Mouse (Mus musculus): Measurements from ENCODE around the gene Olfr323. TPM values are rescaled to one million over a fixed set of nuclear protein-coding genes. Genes with fewer than 3 reads are reported as not detected.

The Olfr323 gene
- polyA plus RNA-seq, 1 experiment from 2014 or later: not detected

- Histone ChIP-seq H3K4me2 (replicated peaks) (no peak overlapping the region), H3K27ac (no peak overlapping the region), H3K27me3 (no peaks in the 10 kb centered on the region), H3K36me3 (no peaks in the 10 kb centered on the region), H3K9ac (replicated peaks) (no peak overlapping the region), H3K9me3 (no peaks in the 10 kb centered on the region), H3K4me3 (replicated peaks) (no peak overlapping the region), H3K4me1 (replicated peaks) (no peaks in the 10 kb centered on the region)
- ATAC-seq: no peak
- 90% methylated on average over 13 of the region's 13 CpGs for WGBS
Measured at GRCm38 (mm10) chr11:58597837-58598236, 32.5 kb downstream of the Olfr323 start.

- H3K27ac ChIP-seq: no peak within 1 kb of the TSS
- H3K9ac ChIP-seq (replicated peaks): no peak within 1 kb of the TSS
- H3K4me2 ChIP-seq (replicated peaks): no peak within 1 kb of the TSS
- H3K27me3 ChIP-seq: no peaks in the 10 kb centered on the region
- H3K4me1 ChIP-seq (replicated peaks): no peaks in the 10 kb centered on the region
- H3K4me3 ChIP-seq (replicated peaks): no peak within 1 kb of the TSS
- ATAC-seq: no peak
- no peaks in the 10 kb centered on the region for H3K9me3 ChIP-seq
- 88% methylated on average over 6 of the region's 6 CpGs for whole genome bisulfite sequencing
- no peaks in the 10 kb centered on the region for H3K36me3 ChIP-seq
Measured at GRCm38 (mm10) chr11:58594814-58595213, 35.5 kb downstream of the Olfr323 start, which contains the start of gene Olfr324. Gene Olfr324, plus strand, starts transcription at chr11:58595114.

GRCm38 (mm10) chr11:58588620-58589250 is 41.6 kb downstream of the Olfr323 start:
- Histone ChIP-seq H3K4me1 (replicated peaks) (no peaks in the 10 kb centered on the region), H3K27me3 (no peaks in the 10 kb centered on the region), H3K36me3 (no peaks in the 10 kb centered on the region), H3K4me3 (replicated peaks) (no peak overlapping the region), H3K9ac (replicated peaks) (no peak overlapping the region), H3K27ac (no peak overlapping the region), H3K9me3 (no peaks in the 10 kb centered on the region), H3K4me2 (replicated peaks) (no peak overlapping the region)
- WGBS: 61% methylated on average over 3 of the region's 3 CpGs
- no peak for ATAC-seq

GRCm38 (mm10) chr11:58587898-58588348 is 42.4 kb downstream of the Olfr323 start:
- H3K4me3 ChIP-seq (replicated peaks): no peak overlapping the region
- H3K27me3 ChIP-seq: no peaks in the 10 kb centered on the region
- 77% methylated on average over 7 of the region's 7 CpGs for WGBS
- no peaks in the 10 kb centered on the region for H3K4me1 ChIP-seq (replicated peaks)
- no peak for ATAC-seq
- no peak overlapping the region for H3K4me2 ChIP-seq (replicated peaks)
- H3K27ac ChIP-seq: no peak overlapping the region
- H3K9me3 ChIP-seq: no peaks in the 10 kb centered on the region
- H3K9ac ChIP-seq (replicated peaks): no peak overlapping the region
- no peaks in the 10 kb centered on the region for H3K36me3 ChIP-seq

- Histone ChIP-seq H3K27me3 (no peaks in the 10 kb centered on the region), H3K4me1 (replicated peaks) (no peaks in the 10 kb centered on the region), H3K9ac (replicated peaks) (no peak overlapping the region), H3K27ac (no peak overlapping the region), H3K4me3 (replicated peaks) (no peak overlapping the region), H3K4me2 (replicated peaks) (no peak overlapping the region), H3K36me3 (no peaks in the 10 kb centered on the region), H3K9me3 (no peaks in the 10 kb centered on the region)
- ATAC-seq: no peak
- WGBS: 84% methylated on average over 8 of the region's 8 CpGs
Measured at GRCm38 (mm10) chr11:58578636-58579035, 51.7 kb downstream of the Olfr323 start.

- H3K4me1 ChIP-seq (replicated peaks): no peaks in the 10 kb centered on the region
- H3K9me3 ChIP-seq: no peaks in the 10 kb centered on the region
- no peak for ATAC-seq
- H3K36me3 ChIP-seq: no peaks in the 10 kb centered on the region
- no peaks in the 10 kb centered on the region for H3K27me3 ChIP-seq
- no peak within 1 kb of the TSS for H3K4me2 ChIP-seq (replicated peaks)
- WGBS: 89% methylated on average over 1 of the region's 1 CpGs
- H3K9ac ChIP-seq (replicated peaks): no peak within 1 kb of the TSS
- no peak within 1 kb of the TSS for H3K4me3 ChIP-seq (replicated peaks)
- no peak within 1 kb of the TSS for H3K27ac ChIP-seq
Measured at GRCm38 (mm10) chr11:58577430-58577829, 52.9 kb downstream of the Olfr323 start, which contains the start of gene Olfr325. Gene Olfr325, plus strand, starts transcription at chr11:58577730.

Other genes with a start within 250 kb of the Olfr323 start
- not detected in 2 replicates for gene 1810065E05Rik, start 209.4 kb downstream of the Olfr323 start, polyA plus RNA-seq (2015; fragmentation: Nextera tagmentation; extraction: Ambion mirVana)
- not detected in 2 replicates for gene Gm12253, start 197.9 kb downstream of the Olfr323 start, polyA plus RNA-seq (2015; fragmentation: Nextera tagmentation; extraction: Ambion mirVana)
- not detected in 2 replicates for gene Lypd9, start 177.6 kb downstream of the Olfr323 start, polyA plus RNA-seq (2015; fragmentation: Nextera tagmentation; extraction: Ambion mirVana)
- not detected in 2 replicates for gene Olfr30, start 168.2 kb downstream of the Olfr323 start, polyA plus RNA-seq (2015; fragmentation: Nextera tagmentation; extraction: Ambion mirVana)
- not detected in 2 replicates for gene Olfr332, start 137.9 kb downstream of the Olfr323 start, polyA plus RNA-seq (2015; fragmentation: Nextera tagmentation; extraction: Ambion mirVana)
- not detected in 2 replicates for gene Olfr331, start 127.9 kb downstream of the Olfr323 start, polyA plus RNA-seq (2015; fragmentation: Nextera tagmentation; extraction: Ambion mirVana)
- not detected in 2 replicates for gene Olfr330, start 95.7 kb downstream of the Olfr323 start, polyA plus RNA-seq (2015; fragmentation: Nextera tagmentation; extraction: Ambion mirVana)
- not detected in 2 replicates for gene Olfr329-ps, start 84.1 kb downstream of the Olfr323 start, polyA plus RNA-seq (2015; fragmentation: Nextera tagmentation; extraction: Ambion mirVana)
- 0.07 TPM in 1 of 2 replicates, not detected in the other for gene Olfr328, start 74.9 kb downstream of the Olfr323 start, polyA plus RNA-seq (2015; fragmentation: Nextera tagmentation; extraction: Ambion mirVana)
- not detected in 2 replicates for gene Olfr224, start 59.9 kb downstream of the Olfr323 start, polyA plus RNA-seq (2015; fragmentation: Nextera tagmentation; extraction: Ambion mirVana)
- not detected in 2 replicates for gene Olfr325, start 52.8 kb downstream of the Olfr323 start, polyA plus RNA-seq (2015; fragmentation: Nextera tagmentation; extraction: Ambion mirVana)
- not detected in 2 replicates for gene Olfr324, start 35.4 kb downstream of the Olfr323 start, polyA plus RNA-seq (2015; fragmentation: Nextera tagmentation; extraction: Ambion mirVana)
- not detected in 2 replicates for gene 2210407C18Rik, start 14.4 kb downstream of the Olfr323 start, polyA plus RNA-seq (2015; fragmentation: Nextera tagmentation; extraction: Ambion mirVana)
- 0.07 and 0.12 TPM in 2 replicates for gene Trim58, start 10.0 kb upstream of the Olfr323 start, polyA plus RNA-seq (2015; fragmentation: Nextera tagmentation; extraction: Ambion mirVana)
- gene Olfr322, start 28.3 kb upstream of the Olfr323 start, polyA plus RNA-seq (2015; fragmentation: Nextera tagmentation; extraction: Ambion mirVana): not detected in 2 replicates
- gene Olfr320, start 50.6 kb upstream of the Olfr323 start, polyA plus RNA-seq (2015; fragmentation: Nextera tagmentation; extraction: Ambion mirVana): not detected in 2 replicates
- not detected in 2 replicates for gene Olfr319, start 68.7 kb upstream of the Olfr323 start, polyA plus RNA-seq (2015; fragmentation: Nextera tagmentation; extraction: Ambion mirVana)
- not detected in 2 replicates for gene Olfr318, start 93.5 kb upstream of the Olfr323 start, polyA plus RNA-seq (2015; fragmentation: Nextera tagmentation; extraction: Ambion mirVana)
- 0.12 and 0.23 TPM in 2 replicates for gene Olfr317, start 108.7 kb upstream of the Olfr323 start, polyA plus RNA-seq (2015; fragmentation: Nextera tagmentation; extraction: Ambion mirVana)
- gene Olfr316, start 122.2 kb upstream of the Olfr323 start, polyA plus RNA-seq (2015; fragmentation: Nextera tagmentation; extraction: Ambion mirVana): not detected in 2 replicates
- gene Olfr315, start 142.7 kb upstream of the Olfr323 start, polyA plus RNA-seq (2015; fragmentation: Nextera tagmentation; extraction: Ambion mirVana): not detected in 2 replicates
- not detected in 2 replicates for gene Olfr314, start 152.5 kb upstream of the Olfr323 start, polyA plus RNA-seq (2015; fragmentation: Nextera tagmentation; extraction: Ambion mirVana)
- 2.4 and 7.3 TPM in 2 replicates for gene Fam183b, start 171.5 kb upstream of the Olfr323 start, polyA plus RNA-seq (2015; fragmentation: Nextera tagmentation; extraction: Ambion mirVana)
- gene Olfr313, start 184.5 kb upstream of the Olfr323 start, polyA plus RNA-seq (2015; fragmentation: Nextera tagmentation; extraction: Ambion mirVana): 0.10 TPM in 1 of 2 replicates, not detected in the other
- gene Olfr312, start 198.7 kb upstream of the Olfr323 start, polyA plus RNA-seq (2015; fragmentation: Nextera tagmentation; extraction: Ambion mirVana): not detected in 2 replicates
- not detected in 2 replicates for gene Olfr311, start 208.8 kb upstream of the Olfr323 start, polyA plus RNA-seq (2015; fragmentation: Nextera tagmentation; extraction: Ambion mirVana)
- gene Gm12258, start 216.7 kb upstream of the Olfr323 start, polyA plus RNA-seq (2015; fragmentation: Nextera tagmentation; extraction: Ambion mirVana): 18.5 and 21.3 TPM in 2 replicates
- gene 2810021J22Rik, start 236.7 kb upstream of the Olfr323 start, polyA plus RNA-seq (2015; fragmentation: Nextera tagmentation; extraction: Ambion mirVana): 12.7 and 14.0 TPM in 2 replicates